Mouse (Mus musculus): ENCODE measurements around the gene Selenof. TPM values are rescaled to one million over a fixed set of nuclear protein-coding genes. Genes with fewer than 3 reads are reported as not detected.

Gene Selenof
- total and polyA plus RNA-seq, 3 experiments = 265 to 1,760 (median 316) TPM

GRCm38 (mm10) chr3:144608090-144608489 lies 38.0 kb downstream of the Selenof start:
- H3K27me3 ChIP-seq (ENCODE audit: control insufficient read depth in 1 of 2, insufficient read depth in 2 of 2, low read length in 2 of 2) = no peaks in the 10 kb centered on the region

GRCm38 (mm10) chr3:144610759-144611158 lies 40.7 kb downstream of the Selenof start:
- Histone ChIP-seq H3K9me3 (replicated peaks; ENCODE audit: insufficient read depth, low read length) (no peaks in the 10 kb centered on the region), H3K36me3 (ENCODE audit: control insufficient read depth in 1 of 2, insufficient read depth in 2 of 2, low read length in 2 of 2) (peaks cover 0 to 10% of the 10 kb centered on the region in 2 experiments; a peak in 2 of 4 replicates), H3K9ac (ENCODE audit: control insufficient read depth, low read depth, low read length, poor library complexity, severe bottlenecking) (no peak overlapping the region), H3K4me1 (ENCODE audit: control insufficient read depth in 1 of 2, insufficient read depth in 2 of 2, low read length in 2 of 2) (peaks cover 6 to 13% of the 10 kb centered on the region in 2 experiments), H3K4me3 (ENCODE audit: control insufficient read depth in 1 of 2, insufficient read depth in 1 of 2, low read depth in 2 of 2, low read length in 2 of 2) (no peak overlapping the region), H3K27me3 (ENCODE audit: control insufficient read depth in 1 of 2, insufficient read depth in 2 of 2, low read length in 2 of 2) (no peaks in the 10 kb centered on the region), H3K27ac (ENCODE audit: control insufficient read depth, low read depth, low read length) (no peak overlapping the region), H3K79me2 (ENCODE audit: control insufficient read depth, insufficient read depth, low read length, poor library complexity) (no peaks in the 10 kb centered on the region)
- no peak for DNase-seq (ENCODE audit: low read depth, low spot score)
- TF ChIP-seq ELF1 (IDR thresholded peaks at IDR 0.05; ENCODE audit: low read depth, low read length) (no peak), RCOR1 (IDR thresholded peaks at IDR 0.05; ENCODE audit: low read depth, low read length) (no peak), GABPA (IDR thresholded peaks at IDR 0.05; ENCODE audit: low read depth, low read length) (no peak), NRF1 (IDR thresholded peaks at IDR 0.05; ENCODE audit: insufficient read depth, low read depth, low read length, poor library complexity, severe bottlenecking) (no peak), USF1 (IDR thresholded peaks at IDR 0.05; ENCODE audit: low read depth, low read length) (no peak), BHLHE40 (IDR thresholded peaks at IDR 0.05; ENCODE audit: borderline replicate concordance, low read depth, low read length) (no peak), HCFC1 (IDR thresholded peaks at IDR 0.05; ENCODE audit: low read depth, low read length) (no peak), RAD21 (IDR thresholded peaks at IDR 0.05; ENCODE audit: low read depth, low read length) (no peak), E2F4 (IDR thresholded peaks at IDR 0.05; ENCODE audit: borderline replicate concordance, low read depth, low read length) (no peak), MAZ (IDR thresholded peaks at IDR 0.05; ENCODE audit: low read depth, low read length) (no peak), ZC3H11A (IDR thresholded peaks at IDR 0.05; ENCODE audit: low read depth, low read length) (no peak), JUND (IDR thresholded peaks at IDR 0.05; ENCODE audit: low read depth, low read length) (no peak)

More at GRCm38 (mm10) chr3:144608090-144608489, 38.0 kb downstream of the Selenof start:
- no peak overlapping the region for H3K27ac ChIP-seq (ENCODE audit: control insufficient read depth, low read depth, low read length)
- H3K79me2 ChIP-seq (ENCODE audit: control insufficient read depth, insufficient read depth, low read length, poor library complexity) = no peaks in the 10 kb centered on the region
- H3K4me1 ChIP-seq (ENCODE audit: control insufficient read depth in 1 of 2, insufficient read depth in 2 of 2, low read length in 2 of 2) = peaks cover 6 to 13% of the 10 kb centered on the region in 2 experiments
- peaks cover 0 to 10% of the 10 kb centered on the region in 2 experiments; a peak in 2 of 4 replicates for H3K36me3 ChIP-seq (ENCODE audit: control insufficient read depth in 1 of 2, insufficient read depth in 2 of 2, low read length in 2 of 2)
- no peak overlapping the region for H3K4me3 ChIP-seq (ENCODE audit: control insufficient read depth in 1 of 2, insufficient read depth in 1 of 2, low read depth in 2 of 2, low read length in 2 of 2)
- TF ChIP-seq BHLHE40 (IDR thresholded peaks at IDR 0.05; ENCODE audit: borderline replicate concordance, low read depth, low read length) = no peak
- H3K9me3 ChIP-seq (replicated peaks; ENCODE audit: insufficient read depth, low read length) = no peaks in the 10 kb centered on the region
- no peak overlapping the region for H3K9ac ChIP-seq (ENCODE audit: control insufficient read depth, low read depth, low read length, poor library complexity, severe bottlenecking)
- no peak for DNase-seq (ENCODE audit: low read depth, low spot score)

- Histone ChIP-seq H3K4me1 (ENCODE audit: control insufficient read depth in 1 of 2, insufficient read depth in 2 of 2, low read length in 2 of 2) (peaks cover 6 to 13% of the 10 kb centered on the region in 2 experiments), H3K9ac (ENCODE audit: control insufficient read depth, low read depth, low read length, poor library complexity, severe bottlenecking) (no peak overlapping the region), H3K4me3 (ENCODE audit: control insufficient read depth in 1 of 2, insufficient read depth in 1 of 2, low read depth in 2 of 2, low read length in 2 of 2) (no peak overlapping the region), H3K36me3 (ENCODE audit: control insufficient read depth in 1 of 2, insufficient read depth in 2 of 2, low read length in 2 of 2) (peaks cover 0 to 10% of the 10 kb centered on the region in 2 experiments; a peak in 2 of 4 replicates), H3K79me2 (ENCODE audit: control insufficient read depth, insufficient read depth, low read length, poor library complexity) (no peaks in the 10 kb centered on the region), H3K27ac (ENCODE audit: control insufficient read depth, low read depth, low read length) (no peak overlapping the region), H3K27me3 (ENCODE audit: control insufficient read depth in 1 of 2, insufficient read depth in 2 of 2, low read length in 2 of 2) (no peaks in the 10 kb centered on the region), H3K9me3 (replicated peaks; ENCODE audit: insufficient read depth, low read length) (no peaks in the 10 kb centered on the region)
- TF ChIP-seq MYB (IDR thresholded peaks at IDR 0.05; ENCODE audit: low read depth, low read length) (no peak), POLR2AphosphoS5 (IDR thresholded peaks at IDR 0.05; ENCODE audit: borderline replicate concordance, low read depth, low read length) (no peak), NELFE (IDR thresholded peaks at IDR 0.05; ENCODE audit: low read depth, low read length) (no peak), BHLHE40 (IDR thresholded peaks at IDR 0.05; ENCODE audit: borderline replicate concordance, low read depth, low read length) (no peak), POLR2A (IDR thresholded peaks at IDR 0.05; ENCODE audit: control insufficient read depth in 1 of 2, insufficient read depth in 1 of 2, low read depth in 1 of 2, low read length in 2 of 2, poor library complexity in 1 of 2) (no peak), ZKSCAN1 (IDR thresholded peaks at IDR 0.05; ENCODE audit: low read depth, low read length) (no peak), TBP (IDR thresholded peaks at IDR 0.05; ENCODE audit: low read depth, low read length) (no peak), MEF2A (IDR thresholded peaks at IDR 0.05; ENCODE audit: extremely low read depth, insufficient replicate concordance, low read depth, low read length, poor library complexity, severe bottlenecking) (no peak), UBTF (IDR thresholded peaks at IDR 0.05; ENCODE audit: borderline replicate concordance, insufficient read depth, low read depth, low read length) (no peak), E2F4 (IDR thresholded peaks at IDR 0.05; ENCODE audit: borderline replicate concordance, low read depth, low read length) (no peak), POLR2AphosphoS2 (IDR thresholded peaks at IDR 0.05; ENCODE audit: low read length) (no peak), ELF1 (IDR thresholded peaks at IDR 0.05; ENCODE audit: low read depth, low read length) (no peak), ETS1 (IDR thresholded peaks at IDR 0.05; ENCODE audit: low read depth, low read length) (no peak), MXI1 (IDR thresholded peaks at IDR 0.05; ENCODE audit: low read depth, low read length) (no peak)
- DNase-seq (ENCODE audit: low read depth, low spot score) = no peak
Measured at GRCm38 (mm10) chr3:144611626-144612271, 41.6 kb downstream of the Selenof start.

Data from MEL (cell line).